Mouse (Mus musculus): Measurements from ENCODE around the gene Prr12.

- TF ChIP-seq POLR2A (IDR thresholded peaks at IDR 0.05; ENCODE audit: borderline replicate concordance, extremely low read depth, low read depth, low read length) (no peak), CTCF (IDR thresholded peaks at IDR 0.05; ENCODE audit: insufficient read depth, low read length) (no peak)
Observed at GRCm38 (mm10) chr7:45077322-45077721, 24.6 kb upstream of the Prr12 start.

All from lung, adult 2 months (tissue).